Mouse (Mus musculus) cerebellum, adult 9-11 months (tissue): ENCODE data around the gene Krtdap.
"Not testable (repeated sequence)": the region's sequence is repeated elsewhere in the genome, so short reads cannot be mapped to it uniquely, and the experiment has no call there.

Experiments used
- DNase-seq: peaks from one replicate; pipeline ENCODE4 v3.0.0; 2022

The Krtdap gene

DNA sequence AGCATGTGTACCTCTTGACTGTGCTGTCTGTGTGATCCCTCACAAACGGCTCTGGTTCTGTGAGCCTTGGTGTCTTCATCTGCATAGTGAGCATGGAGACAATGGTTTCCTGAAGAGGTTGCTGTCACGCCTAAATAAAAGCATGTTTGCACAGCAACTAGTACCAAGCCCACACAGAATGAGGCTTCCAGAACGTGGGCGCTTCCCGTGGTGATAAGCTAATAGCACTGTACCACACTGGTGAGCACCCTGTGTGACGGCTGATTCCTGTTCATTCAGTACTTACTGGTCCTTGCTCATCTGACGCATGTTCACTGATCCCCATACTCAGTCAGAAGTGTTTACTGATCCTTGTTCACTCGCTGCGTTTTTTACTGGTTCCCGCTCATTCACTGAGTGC, 2.4 kb downstream of the Krtdap start:
- DNase-seq: no peak

DNA sequence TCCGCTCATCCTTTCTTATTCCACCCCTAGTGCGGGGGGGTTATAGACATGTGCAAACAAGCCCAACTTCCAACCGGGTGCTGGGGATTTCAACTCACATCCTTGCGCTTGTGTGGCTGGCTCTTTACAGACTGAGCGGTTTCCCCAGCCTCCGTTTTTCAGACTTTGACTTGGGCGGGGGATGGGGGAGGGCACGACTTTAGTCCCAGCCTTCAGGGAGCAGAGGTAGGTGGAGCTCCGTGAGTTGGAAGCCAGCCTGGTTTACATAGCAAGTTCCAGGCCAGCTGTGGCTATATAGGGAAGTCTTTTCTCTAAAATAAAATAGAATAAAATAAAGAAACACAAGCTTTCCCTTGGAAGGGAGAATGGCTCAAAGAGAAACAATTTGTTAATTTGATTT, 4.2 kb downstream of the Krtdap start:
- DNase-seq: no peak

GRCm38 (mm10) chr7:30794921-30795320, 7.2 kb downstream of the Krtdap start:
- no peak for DNase-seq

DNA sequence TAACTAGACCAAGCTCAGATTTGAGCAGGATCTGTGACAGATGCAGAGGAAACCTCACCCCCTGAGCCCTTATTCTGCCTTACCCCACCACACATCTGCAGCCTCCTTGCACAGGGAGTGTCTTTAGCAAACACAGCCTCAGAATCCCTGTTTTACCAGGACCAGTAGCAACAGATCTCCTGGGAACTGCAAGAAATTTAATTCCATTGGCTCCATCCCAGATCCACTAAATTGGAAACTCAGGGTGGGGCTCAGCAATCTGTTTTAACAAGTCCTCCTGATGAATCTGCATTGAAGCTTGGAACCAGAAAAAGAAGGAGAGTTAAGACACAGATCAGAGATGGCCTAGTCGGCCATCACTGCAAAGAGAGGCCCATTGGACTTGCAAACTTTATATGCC, 9.1 kb downstream of the Krtdap start:
- no peak for DNase-seq

GRCm38 (mm10) chr7:30800653-30801052, 13.0 kb downstream of the Krtdap start:
- no peak for DNase-seq

GRCm38 (mm10) chr7:30803256-30803655, 15.6 kb downstream of the Krtdap start:
- DNase-seq: no peak

GRCm38 (mm10) chr7:30804026-30804715, 16.5 kb downstream of the Krtdap start:
- DNase-seq: peak; percentile 2

- DNase-seq: no peak
Observed at GRCm38 (mm10) chr7:30805924-30806323, 18.2 kb downstream of the Krtdap start.

DNA sequence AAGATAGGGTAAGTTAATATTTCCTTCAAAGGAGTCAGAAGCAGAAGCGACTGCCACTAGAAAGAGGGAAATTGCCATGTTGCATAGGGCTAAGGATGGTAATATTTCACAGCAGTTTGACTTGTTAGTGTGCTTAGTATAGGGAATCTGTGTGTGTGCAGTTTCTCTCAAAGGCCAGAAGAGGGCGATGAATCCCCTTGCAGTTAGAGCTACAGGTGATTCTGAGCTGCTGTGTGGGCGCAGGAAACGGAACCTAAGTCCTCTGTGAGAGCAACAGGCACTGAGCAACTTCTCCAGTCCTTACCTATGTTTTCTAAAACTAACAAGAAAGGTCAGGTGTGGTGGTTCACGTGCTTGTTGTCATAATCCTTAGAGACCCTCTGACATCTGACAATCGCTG, 22.6 kb downstream of the Krtdap start:
- DNase-seq: no peak

DNA sequence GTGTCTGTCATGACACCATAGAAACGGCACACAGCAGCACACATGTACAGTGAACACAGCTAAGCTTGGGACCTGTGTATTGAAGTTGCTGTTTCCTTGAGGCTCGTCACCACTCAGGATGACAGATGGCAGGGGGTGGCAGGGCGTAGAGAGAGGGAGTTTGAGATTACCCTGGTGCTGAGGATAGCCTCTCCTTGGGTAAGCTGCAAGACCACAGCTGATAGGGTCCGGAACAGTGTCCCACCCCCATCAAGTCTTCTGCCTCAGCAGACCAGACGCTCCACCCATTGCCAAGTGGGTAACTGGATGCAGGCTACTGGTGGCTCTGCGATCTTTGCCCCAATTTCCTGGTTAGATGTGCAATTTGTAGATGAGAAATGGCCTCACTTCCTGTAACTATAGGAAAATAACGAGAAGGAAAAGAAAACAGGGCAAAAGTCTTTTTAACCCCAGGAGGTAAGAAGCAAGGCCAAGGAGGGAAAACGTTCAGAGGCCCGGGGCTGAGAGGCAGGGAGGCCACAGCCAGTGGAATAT, 24.1 kb downstream of the Krtdap start:
- no peak for DNase-seq

- DNase-seq: no peak
Observed at GRCm38 (mm10) chr7:30812291-30812807, 24.7 kb downstream of the Krtdap start.

GRCm38 (mm10) chr7:30820131-30820530, 32.4 kb downstream of the Krtdap start:
- DNase-seq: no peak

- no peak for DNase-seq
Observed at GRCm38 (mm10) chr7:30820854-30821445, 33.3 kb downstream of the Krtdap start.

DNA sequence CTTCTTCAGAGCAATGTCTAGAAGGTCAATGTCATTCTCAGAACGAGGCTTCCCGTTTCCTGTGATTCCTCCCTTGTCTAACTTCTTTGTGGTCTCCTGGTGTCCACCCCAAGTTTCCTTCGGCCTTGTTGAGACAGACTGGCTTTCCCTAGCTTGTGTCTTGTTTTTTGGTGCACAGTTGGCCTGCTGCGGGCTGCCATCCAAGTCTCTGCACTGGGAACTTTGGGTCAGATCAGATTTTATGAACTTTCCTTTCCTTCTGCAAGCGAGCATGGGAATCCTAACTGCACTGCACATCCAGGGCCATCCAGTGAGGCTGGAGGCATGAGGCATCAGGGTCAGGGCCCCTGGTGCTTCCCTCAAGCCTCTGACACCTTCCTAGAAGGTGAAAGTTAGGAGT, 33.8 kb downstream of the Krtdap start:
- no peak for DNase-seq

GRCm38 (mm10) chr7:30823675-30824074, 36.0 kb downstream of the Krtdap start, which contains the start of gene Ffar2:
Ffar2 (minus strand) TSS chr7:30823775.
- no peak for DNase-seq

DNA sequence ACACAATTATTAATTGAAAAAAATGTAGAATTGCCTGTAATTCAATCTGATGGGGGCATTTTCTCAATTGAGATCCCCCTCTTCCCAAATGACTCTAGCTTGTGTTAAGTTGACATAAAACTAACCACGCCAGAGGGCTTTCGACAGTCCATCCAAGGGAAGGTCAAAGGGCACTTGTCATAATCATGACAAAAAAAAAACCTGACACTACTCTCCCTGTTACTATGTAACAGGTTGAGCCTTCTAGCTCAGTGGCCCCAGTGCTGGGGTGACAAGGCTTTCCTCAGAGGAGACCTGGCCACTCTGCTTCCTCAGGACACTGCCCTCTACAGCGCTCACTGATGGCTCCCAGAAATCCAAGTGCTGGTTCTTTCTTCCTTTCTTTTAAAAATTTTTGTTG, 36.6 kb downstream of the Krtdap start:
- no peak for DNase-seq

DNA sequence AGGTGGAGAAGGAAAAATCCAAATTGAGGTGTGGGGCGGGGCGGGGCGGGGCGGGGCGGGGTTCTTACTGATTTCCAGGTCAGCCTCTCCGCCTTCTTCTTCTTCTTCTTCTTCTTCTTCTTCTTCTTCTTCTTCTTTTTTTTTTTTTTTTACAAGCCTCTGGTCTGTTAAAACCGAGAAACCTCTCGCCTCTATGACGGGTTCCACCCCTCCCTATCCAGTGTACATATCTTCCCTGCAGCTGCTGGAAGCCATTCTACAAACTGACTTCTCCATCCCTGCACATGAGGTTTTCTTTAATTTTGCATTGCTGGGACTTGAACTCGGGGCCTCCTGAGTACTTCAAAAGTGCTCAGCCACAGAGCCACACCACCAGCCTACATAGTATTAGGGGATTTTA, 39.0 kb downstream of the Krtdap start:
- no peak for DNase-seq

GRCm38 (mm10) chr7:30828871-30829270, 41.2 kb downstream of the Krtdap start:
- not testable (repeated sequence) for DNase-seq

DNA sequence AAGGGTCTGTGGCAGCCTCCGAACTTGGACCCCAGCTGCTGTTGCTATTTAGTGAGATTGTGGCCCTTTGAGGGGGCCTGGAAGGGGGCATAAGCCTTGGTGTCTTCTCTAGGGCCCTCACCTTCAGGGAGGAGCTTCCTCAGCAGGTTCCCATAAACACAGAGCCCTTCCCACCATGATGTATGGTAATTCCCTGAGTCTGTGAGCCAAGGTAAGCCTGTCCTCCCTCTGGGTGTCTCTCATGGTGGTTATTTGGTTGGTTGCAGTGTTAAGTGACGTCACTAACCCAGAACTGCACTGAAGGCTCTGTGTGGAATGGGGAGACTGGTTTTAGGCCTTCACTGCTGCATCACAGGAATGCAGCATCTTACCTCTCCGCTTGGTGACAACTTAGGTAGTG, 41.7 kb downstream of the Krtdap start:
- no peak for DNase-seq

DNA sequence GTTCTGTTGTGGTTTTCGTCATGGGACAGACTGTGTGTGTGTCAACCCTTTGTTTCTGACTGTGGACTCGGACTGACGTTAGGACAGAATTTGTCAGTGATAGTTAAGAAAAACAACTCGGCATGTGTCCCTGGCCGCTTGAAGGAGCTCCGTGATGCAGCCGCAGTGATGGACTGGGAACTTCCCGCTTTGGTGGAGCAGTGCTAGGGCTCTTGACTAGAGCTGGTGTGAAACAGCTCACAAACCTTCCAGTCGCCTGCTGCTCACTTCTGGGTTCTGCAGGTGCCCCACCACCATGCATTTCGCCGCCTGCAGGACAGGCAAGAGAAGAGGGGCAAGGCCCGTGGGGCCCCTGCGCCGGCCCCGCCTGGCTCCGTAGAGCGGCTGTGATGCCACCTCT, 44.6 kb downstream of the Krtdap start:
- DNase-seq: no peak

DNA sequence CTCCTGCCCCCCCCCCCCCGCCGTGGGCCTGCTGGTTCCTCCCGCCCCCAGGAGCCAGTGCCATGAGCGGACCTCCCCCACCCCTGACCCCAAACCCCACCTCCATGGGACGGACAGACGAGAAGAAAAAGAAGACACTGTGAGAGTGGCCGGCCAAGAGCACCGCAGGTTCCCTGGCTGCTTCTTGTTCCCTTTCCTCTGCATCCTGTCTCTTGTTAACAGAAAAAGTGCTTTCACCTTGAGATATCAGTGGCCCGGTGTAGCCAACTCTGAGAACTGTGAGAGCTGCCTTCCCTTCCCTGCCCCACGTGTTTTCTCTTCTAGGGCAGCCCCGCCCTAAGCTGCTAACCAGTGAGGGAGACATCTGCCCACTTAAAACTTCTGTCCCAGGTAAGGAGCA, 45.0 kb downstream of the Krtdap start:
- DNase-seq: not testable (repeated sequence)

DNA sequence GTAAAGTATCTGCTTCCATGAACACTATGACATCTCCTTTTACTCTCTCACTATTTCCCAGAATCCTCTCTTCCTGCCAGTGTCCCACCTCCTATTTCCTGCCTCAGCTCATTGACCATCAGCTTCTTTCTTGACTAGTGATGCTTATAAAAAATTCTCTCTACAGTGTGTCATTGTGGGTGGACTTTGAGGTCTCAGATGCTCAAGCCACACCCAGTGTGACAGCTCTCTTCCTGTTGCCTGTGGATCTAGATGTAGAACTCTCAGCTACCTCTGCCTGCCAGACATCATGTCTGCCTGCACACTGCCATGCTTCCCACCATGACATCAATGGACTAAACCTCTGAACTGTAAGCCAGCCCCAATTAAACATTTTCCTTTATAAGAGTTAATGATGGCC, 49.6 kb downstream of the Krtdap start:
- no peak for DNase-seq

GRCm38 (mm10) chr7:30840306-30840705, 52.6 kb downstream of the Krtdap start:
- no peak for DNase-seq
